Mouse (Mus musculus): ENCODE measurements around the gene Commd7. TPM values are rescaled to one million over a fixed set of nuclear protein-coding genes. Genes with fewer than 3 reads are reported as not detected.
A peak's percentile ranks its signal among the peaks of the same experiment; 100 is the strongest.

The Commd7 gene
- polyA plus RNA-seq, 1 experiment from 2014 or later: 81.2 TPM

GRCm38 (mm10) chr2:153650014-153650687, 17.6 kb upstream of the Commd7 start:
- peak overlapping the region; percentile 82 for H3K9ac ChIP-seq
- H3K9me3 ChIP-seq: no peaks in the 10 kb centered on the region
- H3K4me3 ChIP-seq (replicated peaks): peak overlapping the region; percentile 81
- H3K4me1 ChIP-seq (replicated peaks): peaks cover 10% of the 10 kb centered on the region; the same call in 1 of the 2 replicates
- H3K36me3 ChIP-seq: no peaks in the 10 kb centered on the region
- ATAC-seq: peak; percentile 82
- H3K27me3 ChIP-seq (replicated peaks): no peaks in the 10 kb centered on the region
- H3K27ac ChIP-seq: no peak overlapping the region
- H3K4me2 ChIP-seq (replicated peaks): peak overlapping the region; percentile 89
- WGBS: 2% methylated on average over 28 of the region's 28 CpGs

- WGBS: under 1% methylated on average over 86 of the region's 93 CpGs
These were observed 16.9 kb upstream of the Commd7 start, which contains the start of gene Dnmt3b for GRCm38 (mm10) chr2:153649298-153650013. Gene Dnmt3b, plus strand, starts transcription at chr2:153649450.

GRCm38 (mm10) chr2:153648773-153649297, 16.3 kb upstream of the Commd7 start:
- H3K4me3 ChIP-seq (replicated peaks): peak overlapping the region; percentile 81
- peaks cover 10% of the 10 kb centered on the region; the same call in 1 of the 2 replicates for H3K4me1 ChIP-seq (replicated peaks)
- no peaks in the 10 kb centered on the region for H3K27me3 ChIP-seq (replicated peaks)
- WGBS: 22% methylated on average over 14 of the region's 14 CpGs
- no peaks in the 10 kb centered on the region for H3K9me3 ChIP-seq
- peak overlapping the region; percentile 89 for H3K4me2 ChIP-seq (replicated peaks)
- peak overlapping the region; percentile 82 for H3K9ac ChIP-seq
- peak overlapping the region; percentile 58; the same call in 1 of the 2 replicates for H3K27ac ChIP-seq
- ATAC-seq: no peak; the same call in 1 of the 2 replicates
- H3K36me3 ChIP-seq: no peaks in the 10 kb centered on the region

More at GRCm38 (mm10) chr2:153649298-153650013, 16.9 kb upstream of the Commd7 start, which contains the start of gene Dnmt3b:
- peak within 1 kb of the TSS; percentile 89 for H3K4me2 ChIP-seq (replicated peaks)
- peak; percentile 92 for ATAC-seq
- no peaks in the 10 kb centered on the region for H3K9me3 ChIP-seq
- H3K9ac ChIP-seq: peak within 1 kb of the TSS; percentile 82
- H3K36me3 ChIP-seq: no peaks in the 10 kb centered on the region
- H3K27me3 ChIP-seq (replicated peaks): no peaks in the 10 kb centered on the region
- peak within 1 kb of the TSS; percentile 81 for H3K4me3 ChIP-seq (replicated peaks)
- H3K4me1 ChIP-seq (replicated peaks): peaks cover 10% of the 10 kb centered on the region; the same call in 1 of the 2 replicates
- H3K27ac ChIP-seq: peak within 1 kb of the TSS; percentile 58; the same call in 1 of the 2 replicates

- Histone ChIP-seq H3K27ac (no peak overlapping the region), H3K36me3 (no peaks in the 10 kb centered on the region), H3K9ac (no peak overlapping the region), H3K4me2 (replicated peaks) (no peak overlapping the region), H3K27me3 (replicated peaks) (0 out of 2 replicates have a peak, but pooled peaks cover 2% of the 10 kb centered on the region), H3K4me1 (replicated peaks) (no peaks in the 10 kb centered on the region), H3K4me3 (replicated peaks) (no peak overlapping the region), H3K9me3 (no peaks in the 10 kb centered on the region)
- ATAC-seq: no peak
- WGBS: 51% methylated on average over 6 of the region's 6 CpGs
These were observed 10.4 kb upstream of the Commd7 start for GRCm38 (mm10) chr2:153642999-153643398.

- Histone ChIP-seq H3K27ac (no peak overlapping the region), H3K4me1 (replicated peaks) (no peaks in the 10 kb centered on the region), H3K9ac (no peak overlapping the region), H3K4me3 (replicated peaks) (no peak overlapping the region), H3K27me3 (replicated peaks) (0 out of 2 replicates have a peak, but pooled peaks cover 2% of the 10 kb centered on the region), H3K36me3 (no peaks in the 10 kb centered on the region), H3K4me2 (replicated peaks) (no peak overlapping the region), H3K9me3 (no peaks in the 10 kb centered on the region)
- WGBS: 28% methylated on average over 3 of the region's 3 CpGs
- no peak for ATAC-seq
These were observed 9.9 kb upstream of the Commd7 start for GRCm38 (mm10) chr2:153642496-153642895.

GRCm38 (mm10) chr2:153638977-153639680, 6.5 kb upstream of the Commd7 start:
- whole genome bisulfite sequencing: 37% methylated on average over 15 of the region's 15 CpGs
- no peak for ATAC-seq
- Histone ChIP-seq H3K4me2 (replicated peaks) (no peak overlapping the region), H3K27ac (no peak overlapping the region), H3K9me3 (no peaks in the 10 kb centered on the region), H3K36me3 (no peaks in the 10 kb centered on the region), H3K4me3 (replicated peaks) (no peak overlapping the region), H3K4me1 (replicated peaks) (no peaks in the 10 kb centered on the region), H3K9ac (no peak overlapping the region), H3K27me3 (replicated peaks) (0 out of 2 replicates have a peak, but pooled peaks cover 2% of the 10 kb centered on the region)

- H3K9me3 ChIP-seq: no peaks in the 10 kb centered on the region
- peak overlapping the region; percentile 70 for H3K4me2 ChIP-seq (replicated peaks)
- no peak overlapping the region for H3K9ac ChIP-seq
- no peaks in the 10 kb centered on the region for H3K27me3 ChIP-seq (replicated peaks)
- peak overlapping the region; percentile 79 for H3K4me3 ChIP-seq (replicated peaks)
- H3K27ac ChIP-seq: peak overlapping the region; percentile 93; the same call in 1 of the 2 replicates
- peaks cover 2% of the 10 kb centered on the region for H3K36me3 ChIP-seq
- WGBS: 66% methylated on average over 5 of the region's 5 CpGs
- no peak for ATAC-seq
- H3K4me1 ChIP-seq (replicated peaks): peaks cover 10% of the 10 kb centered on the region; the same call in 1 of the 2 replicates
These were observed 678 bp upstream of the Commd7 start for GRCm38 (mm10) chr2:153633259-153633658.

- H3K27me3 ChIP-seq (replicated peaks): no peaks in the 10 kb centered on the region
- WGBS: 31% methylated on average over 2 of the region's 2 CpGs
- peaks cover 10% of the 10 kb centered on the region; the same call in 1 of the 2 replicates for H3K4me1 ChIP-seq (replicated peaks)
- peak overlapping the region; percentile 87 for H3K9ac ChIP-seq
- H3K4me3 ChIP-seq (replicated peaks): peak overlapping the region; percentile 79
- peak overlapping the region; percentile 70 for H3K4me2 ChIP-seq (replicated peaks)
- peaks cover 6% of the 10 kb centered on the region for H3K36me3 ChIP-seq
- ATAC-seq: peak; percentile 34
- no peaks in the 10 kb centered on the region for H3K9me3 ChIP-seq
- peak overlapping the region; percentile 93 for H3K27ac ChIP-seq
These were observed 268 bp upstream of the Commd7 start for GRCm38 (mm10) chr2:153632871-153633226.

- Histone ChIP-seq H3K27me3 (replicated peaks) (no peaks in the 10 kb centered on the region), H3K4me3 (replicated peaks) (no peak overlapping the region), H3K4me1 (replicated peaks) (peaks cover 10% of the 10 kb centered on the region; the same call in 1 of the 2 replicates), H3K27ac (no peak overlapping the region), H3K9me3 (no peaks in the 10 kb centered on the region), H3K9ac (no peak overlapping the region), H3K4me2 (replicated peaks) (no peak overlapping the region), H3K36me3 (peaks cover 12% of the 10 kb centered on the region)
- ATAC-seq: no peak
- WGBS: 93% methylated on average over 3 of the region's 3 CpGs
These were observed 1.6 kb downstream of the Commd7 start for GRCm38 (mm10) chr2:153630950-153631349.

- Histone ChIP-seq H3K27ac (no peak overlapping the region), H3K27me3 (replicated peaks) (no peaks in the 10 kb centered on the region), H3K4me1 (replicated peaks) (no peaks in the 10 kb centered on the region), H3K9me3 (no peaks in the 10 kb centered on the region), H3K4me2 (replicated peaks) (no peak overlapping the region), H3K9ac (no peak overlapping the region), H3K36me3 (peaks cover 51% of the 10 kb centered on the region), H3K4me3 (replicated peaks) (no peak overlapping the region)
- WGBS: 75% methylated on average over 10 of the region's 10 CpGs
- ATAC-seq: no peak
These were observed 10.1 kb downstream of the Commd7 start for GRCm38 (mm10) chr2:153622449-153622848.

- H3K27me3 ChIP-seq (replicated peaks): no peaks in the 10 kb centered on the region
- no peaks in the 10 kb centered on the region for H3K9me3 ChIP-seq
- no peaks in the 10 kb centered on the region for H3K4me1 ChIP-seq (replicated peaks)
- H3K4me3 ChIP-seq (replicated peaks): no peak overlapping the region
- peaks cover 36% of the 10 kb centered on the region for H3K36me3 ChIP-seq
- no peak overlapping the region for H3K27ac ChIP-seq
- no peak overlapping the region for H3K9ac ChIP-seq
- no peak for ATAC-seq
- H3K4me2 ChIP-seq (replicated peaks): no peak overlapping the region
- WGBS: 75% methylated on average over 10 of the region's 10 CpGs
These were observed 13.7 kb downstream of the Commd7 start for GRCm38 (mm10) chr2:153618889-153619288.

GRCm38 (mm10) chr2:153618439-153618838, 14.1 kb downstream of the Commd7 start:
- Histone ChIP-seq H3K4me2 (replicated peaks) (no peak overlapping the region), H3K4me3 (replicated peaks) (no peak overlapping the region), H3K4me1 (replicated peaks) (no peaks in the 10 kb centered on the region), H3K9ac (no peak overlapping the region), H3K27ac (no peak overlapping the region), H3K36me3 (peaks cover 33% of the 10 kb centered on the region), H3K9me3 (no peaks in the 10 kb centered on the region), H3K27me3 (replicated peaks) (no peaks in the 10 kb centered on the region)
- WGBS: 90% methylated on average over 6 of the region's 6 CpGs
- ATAC-seq: no peak
